Mouse (Mus musculus) layer of hippocampus, adult 6 months (tissue): ENCODE results near the gene Gm14819. TPM values are rescaled to one million over a fixed set of nuclear protein-coding genes. Genes with fewer than 3 reads are reported as not detected.

ENCODE experiments used
- long read RNA-seq, 2 experiments: library from polyadenylated mRNA; unstranded; transcript quantifications; one replicate each; pipeline ENCODE4 v2.0.0; 2019 to 2020
- polyA plus RNA-seq: library from polyadenylated mRNA; unstranded; fragments of <200 nt; fragmentation: Nextera tagmentation; gene quantifications from 2 replicates; pipeline ENCODE4 v1.2.3, GENCODE M21; 2021

The Gm14819 gene
- polyA plus RNA-seq, result not detected in 2 replicates
- long read RNA-seq, experiment 1, result 0 reads
- long read RNA-seq, experiment 2, result 0 reads

DNA sequence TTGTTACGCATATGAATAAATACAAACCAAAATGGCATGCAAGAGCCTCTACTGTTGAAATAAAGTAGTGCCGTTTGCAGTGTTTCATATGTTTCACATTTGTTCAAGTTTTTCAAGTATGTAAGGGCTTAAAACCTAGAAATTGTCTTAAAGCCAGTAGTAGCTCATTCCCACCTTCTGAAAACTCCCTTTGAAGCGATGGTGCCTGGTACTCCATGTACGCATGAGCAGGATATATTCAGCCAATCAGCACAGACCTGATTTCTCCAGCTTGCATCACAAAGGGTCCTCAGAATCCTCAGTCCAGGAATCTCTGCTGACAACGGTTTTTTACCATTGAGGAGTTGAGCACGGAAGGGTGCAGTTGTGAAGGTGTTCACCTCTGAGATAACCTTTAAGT is at the start of gene Gm14819:
Gene Gm14819, plus strand, starts transcription at position 301 of the 400 bp plus-strand sequence.

